Mouse (Mus musculus) heart, embryonic 14.5 days (tissue): ENCODE data around the gene Rhbdf2. TPM values are rescaled to one million over a fixed set of nuclear protein-coding genes. Genes with fewer than 3 reads are reported as not detected.

Experiments used
- polyA plus RNA-seq: library from polyadenylated mRNA; unstranded; fragments of >200 nt; fragmentation: Nextera tagmentation; extraction: Ambion mirVana; gene quantifications from 2 replicates; pipeline ENCODE4 v1.2.1, GENCODE M21; 2014

Rhbdf2 gene
- polyA plus RNA-seq, 1 experiment from 2014 or later, result 6.6 TPM

Other genes with a start within 250 kb of the Rhbdf2 start
- 8.3 and 8.4 TPM in 2 replicates for gene Rnf157, start 214.0 kb downstream of the Rhbdf2 start, polyA plus RNA-seq
- gene Ubald2, start 192.9 kb downstream of the Rhbdf2 start, polyA plus RNA-seq, result 53.4 and 62.9 TPM in 2 replicates
- not detected in 2 replicates for gene Qrich2, start 160.8 kb downstream of the Rhbdf2 start, polyA plus RNA-seq
- 89.8 and 93.4 TPM in 2 replicates for gene Prpsap1, start 132.8 kb downstream of the Rhbdf2 start, polyA plus RNA-seq
- gene Sphk1, start 96.1 kb downstream of the Rhbdf2 start, polyA plus RNA-seq, result 2.3 and 2.5 TPM in 2 replicates
- 14.4 and 17.1 TPM in 2 replicates for gene Ube2o, start 45.6 kb downstream of the Rhbdf2 start, polyA plus RNA-seq
- gene Aanat, start 40.6 kb downstream of the Rhbdf2 start, polyA plus RNA-seq, result 0.28 TPM in 1 of 2 replicates, not detected in the other
- 1.3 and 1.9 TPM in 2 replicates for gene Prcd, start 26.5 kb upstream of the Rhbdf2 start, polyA plus RNA-seq
- 5.8 and 6.7 TPM in 2 replicates for gene Cygb, start 27.3 kb upstream of the Rhbdf2 start, polyA plus RNA-seq
- not detected in 2 replicates for gene St6galnac1, start 148.5 kb upstream of the Rhbdf2 start, polyA plus RNA-seq
- 15.0 and 16.7 TPM in 2 replicates for gene Mxra7, start 201.0 kb upstream of the Rhbdf2 start, polyA plus RNA-seq
- gene Mettl23, start 216.3 kb upstream of the Rhbdf2 start, polyA plus RNA-seq, result 70.9 and 79.2 TPM in 2 replicates
- gene Jmjd6, start 216.4 kb upstream of the Rhbdf2 start, polyA plus RNA-seq, result 59.0 and 63.7 TPM in 2 replicates
- 31.9 and 39.7 TPM in 2 replicates for gene Mfsd11, start 225.4 kb upstream of the Rhbdf2 start, polyA plus RNA-seq
- gene Srsf2, start 226.1 kb upstream of the Rhbdf2 start, polyA plus RNA-seq, result 566 and 569 TPM in 2 replicates